Mouse (Mus musculus): ENCODE results near the gene Ccdc40.
"Not testable (repeated sequence)": the region's sequence is repeated elsewhere in the genome, so short reads cannot be mapped to it uniquely, and the experiment has no call there.

Ccdc40 gene

GRCm38 (mm10) chr11:119285791-119286527, 57.6 kb downstream of the Ccdc40 start:
- no peak for DNase-seq (ENCODE audit: low spot score in 2 of 2)

GRCm38 (mm10) chr11:119287207-119287992, 59.0 kb downstream of the Ccdc40 start:
- no peak for DNase-seq (ENCODE audit: low spot score in 2 of 2)

DNA sequence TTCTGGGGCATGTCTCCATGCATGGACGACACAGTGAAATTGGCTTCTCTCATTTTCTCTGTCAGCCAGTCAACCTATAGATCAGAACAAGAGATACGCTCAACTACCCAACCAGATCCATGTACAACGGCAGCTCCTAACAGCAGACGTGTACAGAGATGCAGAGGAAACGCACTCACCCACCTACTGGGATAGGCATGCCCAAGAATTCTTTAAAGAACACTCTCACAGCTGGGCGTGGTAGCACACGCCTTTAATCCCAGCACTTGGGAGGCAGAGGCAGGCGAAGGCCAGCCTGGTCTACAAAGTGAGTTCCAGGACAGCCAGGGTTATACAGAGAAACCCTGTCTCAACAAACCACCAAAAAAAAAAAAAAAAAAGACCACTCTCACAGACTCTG, 64.5 kb downstream of the Ccdc40 start:
- not testable (repeated sequence) for DNase-seq (ENCODE audit: low spot score in 2 of 2)

GRCm38 (mm10) chr11:119297996-119298395, 69.6 kb downstream of the Ccdc40 start:
- DNase-seq (ENCODE audit: low spot score in 2 of 2), result no peak

DNA sequence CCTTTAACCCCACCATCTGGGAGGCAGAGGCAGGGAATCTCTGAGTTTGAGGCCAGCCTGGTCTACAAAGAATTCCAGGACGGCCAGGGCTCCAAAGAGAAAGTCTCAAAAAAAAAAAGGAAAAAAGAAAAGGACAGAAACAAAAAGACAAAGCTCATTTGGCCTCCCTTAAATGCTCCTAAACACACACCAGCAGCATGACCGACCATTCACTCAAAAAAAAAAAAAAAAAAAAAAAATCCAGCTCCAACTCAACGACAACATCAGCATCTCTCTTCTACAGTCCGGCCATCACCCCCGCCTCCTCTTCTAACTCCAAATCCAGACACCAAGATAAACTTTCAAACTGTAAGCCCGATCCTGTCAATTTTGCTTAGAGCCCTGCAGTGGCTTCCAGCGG, 70.5 kb downstream of the Ccdc40 start:
- DNase-seq (ENCODE audit: low spot score in 2 of 2), result no peak

DNA sequence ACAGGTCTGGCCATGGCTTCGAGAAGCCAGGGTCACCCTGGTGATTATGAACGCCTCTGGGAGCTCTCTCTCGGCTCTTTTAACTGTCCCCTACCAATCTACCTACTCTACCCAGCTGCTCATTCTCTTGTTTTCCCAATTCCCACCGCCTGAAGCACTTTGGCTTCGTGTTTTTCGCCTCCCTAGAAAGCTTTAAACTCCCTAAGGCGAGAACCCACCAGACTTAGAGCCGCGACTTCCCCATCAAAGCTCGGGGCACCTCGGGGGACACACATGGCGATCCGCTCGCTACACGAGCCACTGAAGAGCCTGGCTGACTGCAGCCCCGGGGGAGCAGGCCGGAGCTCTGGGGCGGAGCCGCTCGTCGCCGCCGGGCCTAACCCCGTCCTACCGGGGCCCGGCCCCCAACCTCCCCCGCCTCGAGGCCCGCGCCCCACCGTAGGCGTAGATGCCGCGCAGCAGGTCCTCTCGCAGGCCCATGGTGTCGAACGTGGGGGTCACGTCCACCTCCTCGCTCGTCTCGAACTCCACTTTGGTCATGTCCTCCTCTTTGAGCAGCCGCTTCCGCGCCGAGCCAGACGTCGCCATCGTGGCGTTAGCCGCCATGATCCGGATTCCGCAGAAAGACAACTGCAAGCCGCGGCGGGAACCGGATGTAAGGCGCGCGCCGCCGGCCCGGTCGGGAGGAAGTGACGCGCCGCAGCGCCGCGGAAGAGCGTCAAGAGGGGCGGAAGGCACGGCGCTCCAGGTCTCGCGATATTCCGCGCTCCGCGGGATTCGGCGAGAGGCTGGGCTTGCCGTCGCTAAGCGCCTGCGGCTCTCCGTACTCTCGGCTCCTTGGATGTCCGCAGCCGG, 71.2 kb downstream of the Ccdc40 start, which contains the start of gene Eif4a3:
TSS of gene Eif4a3 (minus strand) at position 699 of the 855 bp plus-strand sequence.
- peak; percentile 86 to 95 for DNase-seq (ENCODE audit: low spot score in 2 of 2)

- no peak for DNase-seq (ENCODE audit: low spot score in 2 of 2)
Measured at GRCm38 (mm10) chr11:119300246-119300935, 72.0 kb downstream of the Ccdc40 start.

- no peak for DNase-seq (ENCODE audit: low spot score in 2 of 2)
Measured at GRCm38 (mm10) chr11:119300986-119301385, 72.6 kb downstream of the Ccdc40 start.

DNA sequence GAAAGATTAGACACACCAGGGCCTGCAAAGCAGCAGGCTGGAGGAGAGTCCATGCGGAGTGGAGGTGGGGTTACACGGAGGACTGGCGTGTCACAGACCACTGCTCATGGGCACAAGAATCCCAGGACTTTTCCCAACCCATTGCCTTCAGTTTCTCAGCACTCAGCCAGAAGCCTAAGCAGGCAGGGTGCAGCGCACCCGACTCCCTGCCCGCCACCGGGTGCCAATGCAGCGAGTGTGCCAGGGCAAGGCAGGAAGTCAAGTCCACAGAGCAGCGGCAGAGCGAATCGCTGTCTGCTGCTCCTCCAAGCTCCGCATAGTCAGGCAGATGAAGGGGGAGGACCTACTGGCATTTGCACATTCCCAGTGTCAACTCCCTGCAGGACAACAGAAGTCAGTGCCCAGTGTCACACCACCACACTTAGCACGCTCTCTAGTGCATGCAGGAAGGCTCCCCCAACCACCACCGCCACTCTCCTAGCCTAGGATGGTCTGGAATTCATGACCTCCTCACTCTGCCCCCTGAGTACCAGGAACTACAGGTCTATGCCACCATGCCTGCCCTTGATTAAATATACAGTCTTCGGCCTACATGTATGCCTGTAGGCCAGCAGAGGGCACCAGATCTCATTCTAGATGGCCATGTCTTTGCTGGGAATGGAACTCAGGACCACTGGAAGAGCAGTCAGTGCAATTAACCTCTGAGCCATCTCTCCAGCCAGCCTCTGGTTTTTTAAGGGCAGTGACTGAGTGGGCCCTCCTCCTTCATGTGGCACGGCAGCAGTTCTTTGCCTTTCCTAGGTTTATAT, 76.7 kb downstream of the Ccdc40 start:
- no peak for DNase-seq (ENCODE audit: low spot score in 2 of 2)

DNA sequence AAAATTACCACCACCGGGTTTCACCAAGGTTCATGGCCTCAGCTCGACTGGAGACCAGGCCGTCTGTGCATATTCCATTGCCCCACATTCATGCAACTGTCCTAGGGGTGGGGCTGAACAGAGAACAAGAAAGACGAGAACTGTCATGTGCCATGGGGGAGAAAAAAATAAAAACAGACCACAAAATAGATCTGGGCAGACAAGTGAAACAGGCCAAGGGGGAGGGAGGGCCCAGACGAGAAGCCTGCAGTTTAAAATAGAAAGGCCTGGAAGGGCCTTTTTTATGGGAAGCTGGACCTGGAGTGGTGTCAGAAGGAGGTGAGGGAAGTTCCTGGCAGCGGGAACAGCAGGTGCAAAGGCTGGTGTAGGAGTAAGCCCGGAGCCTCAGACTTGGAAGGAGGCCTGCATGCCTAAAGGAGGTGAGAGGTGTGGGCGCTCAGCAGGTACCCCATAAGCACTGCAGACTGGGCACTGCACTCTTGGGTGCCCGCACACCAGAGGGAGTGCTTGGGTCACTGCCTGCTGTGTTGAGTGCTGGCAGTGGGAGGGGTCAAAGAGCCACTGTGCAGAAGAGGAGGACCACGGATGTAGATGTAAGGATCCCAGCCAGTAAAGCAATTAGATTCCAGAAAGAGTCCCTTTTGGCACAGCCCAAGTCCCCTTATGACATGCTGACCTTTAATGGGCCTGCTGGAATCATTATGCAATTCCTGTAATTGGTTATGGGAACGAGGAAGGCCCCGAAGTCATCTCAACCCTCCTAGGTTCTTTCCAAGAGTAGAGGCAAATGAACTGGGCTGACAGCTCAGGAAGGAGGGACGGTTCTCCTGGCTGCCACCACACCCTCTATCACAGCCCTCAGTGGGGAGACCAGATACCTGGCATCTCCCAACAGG, 78.6 kb downstream of the Ccdc40 start:
- DNase-seq (ENCODE audit: low spot score in 2 of 2), result no peak

DNA sequence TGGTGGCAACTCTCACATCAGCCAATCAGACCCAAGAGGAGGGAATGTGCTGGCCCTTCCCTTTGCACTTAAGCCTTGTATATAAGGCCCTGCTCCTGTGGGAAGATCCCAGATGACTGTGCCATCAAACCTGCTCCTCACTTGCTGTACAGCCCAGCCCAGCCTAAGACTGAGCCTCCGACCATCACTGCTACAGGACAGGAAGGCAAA, 79.2 kb downstream of the Ccdc40 start, which contains the start of gene Card14:
TSS of gene Card14 (plus strand) at position 111 of the 210 bp plus-strand sequence.
- no peak for DNase-seq (ENCODE audit: low spot score in 2 of 2)

- DNase-seq (ENCODE audit: low spot score in 2 of 2), result no peak
Measured at GRCm38 (mm10) chr11:119307916-119308315, 79.5 kb downstream of the Ccdc40 start.

DNA sequence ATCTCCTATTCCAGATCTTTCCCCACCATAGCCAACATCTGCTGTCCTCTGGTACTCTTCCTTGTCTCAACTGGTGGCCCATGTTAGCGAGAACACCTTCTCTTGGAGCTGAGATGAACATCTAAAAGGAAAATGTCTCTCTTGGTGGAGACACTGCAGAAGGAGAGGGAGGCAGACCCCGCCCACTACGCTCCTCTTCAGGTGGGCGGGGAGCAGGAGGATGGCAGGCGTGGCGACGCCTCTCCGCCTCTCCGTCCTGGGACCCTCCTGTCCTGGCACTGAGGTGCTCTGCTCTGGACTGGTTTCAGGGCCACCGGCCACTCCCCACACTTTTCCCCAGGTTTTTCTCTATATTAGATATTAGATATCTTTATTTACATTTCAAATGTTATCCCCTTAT, 82.2 kb downstream of the Ccdc40 start:
- no peak for DNase-seq (ENCODE audit: low spot score in 2 of 2)

DNA sequence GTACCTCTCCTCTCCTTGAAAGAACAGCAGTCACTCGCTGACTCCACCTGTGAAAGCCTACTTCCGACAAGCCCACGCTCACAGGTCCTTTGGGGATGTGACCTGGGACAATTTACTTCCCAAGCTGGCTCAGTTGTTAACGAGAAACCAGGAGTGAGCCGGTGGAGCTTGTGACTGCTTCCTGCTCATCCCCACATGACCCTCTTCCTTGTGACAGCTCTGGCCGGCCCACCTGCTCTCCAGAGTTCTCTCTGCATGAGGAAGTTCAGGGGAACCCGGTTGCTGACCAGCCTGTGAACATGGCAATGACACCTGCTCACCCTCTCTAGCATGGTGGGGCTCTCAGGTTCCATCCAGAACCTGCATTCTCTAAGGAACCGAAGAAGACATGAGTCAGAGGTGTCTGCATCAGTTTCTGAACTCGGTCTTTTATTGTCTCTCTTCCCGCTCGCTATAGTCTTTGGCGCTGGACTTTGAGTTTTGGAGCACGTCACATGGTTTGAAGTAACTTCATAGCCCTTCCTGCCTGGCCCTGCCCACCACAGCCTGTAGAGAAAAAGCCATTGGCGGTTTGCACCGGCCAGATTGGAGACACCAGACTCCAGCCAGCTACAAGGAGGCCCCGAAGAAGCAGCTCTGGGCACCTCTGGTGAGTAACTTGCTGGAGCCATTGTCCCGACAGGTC, 86.0 kb downstream of the Ccdc40 start:
- no peak for DNase-seq (ENCODE audit: low spot score in 2 of 2)

All from frontal cortex, postnatal 10 days (tissue).